Mouse (Mus musculus) bone marrow macrophage, adult 2 months (primary cell): ENCODE results near the gene Btn1a1.

Experiments used
- CTCF ChIP-seq: IDR thresholded peaks from 2 replicates; pipeline ENCODE4 v1.5.1; 2012; ENCODE audit warnings: low read depth, mild to moderate bottlenecking, low read length, moderate library complexity
- POLR2A ChIP-seq: IDR thresholded peaks from 2 replicates; pipeline ENCODE4 v1.6.1; 2012; ENCODE audit warnings: mild to moderate bottlenecking, low read depth, low read length, borderline replicate concordance

- TF ChIP-seq POLR2A (no peak), CTCF (no peak)
Measured at GRCm38 (mm10) chr13:23506351-23506750, 40.6 kb upstream of the Btn1a1 start.
